Mouse (Mus musculus) heart, embryonic 11.5 days (tissue): ENCODE measurements around the gene Was. TPM values are rescaled to one million over a fixed set of nuclear protein-coding genes. Genes with fewer than 3 reads are reported as not detected.
A peak's percentile ranks its signal among the peaks of the same experiment; 100 is the strongest.
"Not testable (repeated sequence)": the region's sequence is repeated elsewhere in the genome, so short reads cannot be mapped to it uniquely, and the experiment has no call there.

Experiments
- ATAC-seq: fragments of 200-750 bp; cut with Nextera tagmentation; replicated peaks from 2 replicates; pipeline ENCODE4 v1.8.0; 2017; ENCODE audit warnings: moderate library complexity; ENCODE audit not compliant: insufficient number of reproducible peaks, low FRiP score, low TSS enrichment
- H3K27ac ChIP-seq: fragments of 300-500 bp; sonication (generic); 2 replicates; pipeline ENCODE4 v1.5.1; 2014; ENCODE audit warnings: mild to moderate bottlenecking, low read depth, low read length
- H3K27me3 ChIP-seq: fragments of 300-500 bp; sonication (generic); 2 replicates; pipeline ENCODE4 v1.6.1; 2014; ENCODE audit warnings: mild to moderate bottlenecking, low read length, mixed read lengths; ENCODE audit not compliant: control insufficient read depth, insufficient read depth
- H3K36me3 ChIP-seq: fragments of 300-500 bp; sonication (generic); 2 replicates; pipeline ENCODE4 v1.6.1; 2014; ENCODE audit warnings: mild to moderate bottlenecking, low read length, moderate library complexity, mixed read lengths; ENCODE audit not compliant: control insufficient read depth, insufficient read depth
- H3K4me1 ChIP-seq: fragments of 300-500 bp; sonication (generic); 2 replicates; pipeline ENCODE4 v1.6.1; 2014; ENCODE audit warnings: low read length; ENCODE audit not compliant: control insufficient read depth, insufficient read depth
- H3K4me2 ChIP-seq: fragments of 300-500 bp; sonication (generic); 2 replicates; pipeline ENCODE4 v1.6.1; 2014; ENCODE audit warnings: mild to moderate bottlenecking, moderate library complexity
- H3K4me3 ChIP-seq: fragments of 300-500 bp; sonication (generic); 2 replicates; pipeline ENCODE4 v1.5.1; 2014; ENCODE audit warnings: low read depth, low read length
- H3K9ac ChIP-seq: fragments of 300-500 bp; sonication (generic); 2 replicates; pipeline ENCODE4 v1.6.1; 2014; ENCODE audit warnings: mild to moderate bottlenecking, low read depth, low read length, moderate library complexity
- H3K9me3 ChIP-seq: fragments of 300-500 bp; sonication (generic); replicated peaks from 2 replicates; pipeline ENCODE4 v1.6.1; 2016; ENCODE audit warnings: low read length; ENCODE audit not compliant: control insufficient read depth
- WGBS: fragments of 180-500 bp; shearing (Covaris S2); extraction: QIAGEN DNeasy Blood & Tissue Kit; methylation state at CpG from one replicate; pipeline ENCODE4 v1.1.7; 2014; ENCODE audit not compliant: insufficient replicate concordance; 5-methylcytosine and 5-hydroxymethylcytosine counted together
- polyA plus RNA-seq: library from polyadenylated mRNA; unstranded; fragments of >200 nt; fragmentation: Nextera tagmentation; extraction: Ambion mirVana; gene quantifications from 2 replicates; pipeline ENCODE4 v1.2.1, GENCODE M21; 2014

Was gene
- polyA plus RNA-seq, 1 experiment from 2014 or later, result 0.43 TPM

GRCm38 (mm10) chrX:8115275-8115674, 25.0 kb upstream of the Was start:
- Histone ChIP-seq H3K27ac (no peak overlapping the region), H3K4me2 (no peak overlapping the region), H3K9ac (no peak overlapping the region), H3K4me3 (no peak overlapping the region), H3K36me3 (no peaks in the 10 kb centered on the region), H3K4me1 (no peaks in the 10 kb centered on the region), H3K9me3 (no peaks in the 10 kb centered on the region), H3K27me3 (no peaks in the 10 kb centered on the region)
- ATAC-seq, result no peak
- WGBS, result 64% methylated on average over 4 of the region's 4 CpGs

- H3K4me1 ChIP-seq, result no peaks in the 10 kb centered on the region
- WGBS, result 91% methylated on average over 3 of the region's 3 CpGs
- no peaks in the 10 kb centered on the region for H3K9me3 ChIP-seq
- H3K27ac ChIP-seq, result no peak overlapping the region
- ATAC-seq, result no peak
- H3K4me2 ChIP-seq, result no peak overlapping the region
- no peaks in the 10 kb centered on the region for H3K27me3 ChIP-seq
- H3K36me3 ChIP-seq, result no peaks in the 10 kb centered on the region
- no peak overlapping the region for H3K9ac ChIP-seq
- no peak overlapping the region for H3K4me3 ChIP-seq
These were observed 14.7 kb upstream of the Was start for GRCm38 (mm10) chrX:8105019-8105418.

- Histone ChIP-seq H3K27me3 (no peaks in the 10 kb centered on the region), H3K4me3 (no peak overlapping the region), H3K4me1 (no peaks in the 10 kb centered on the region), H3K36me3 (no peaks in the 10 kb centered on the region), H3K27ac (no peak overlapping the region), H3K9ac (no peak overlapping the region), H3K9me3 (no peaks in the 10 kb centered on the region), H3K4me2 (no peak overlapping the region)
- peak; percentile 84 for ATAC-seq
- WGBS, result 39% methylated on average over 7 of the region's 7 CpGs
These were observed 11.9 kb upstream of the Was start for GRCm38 (mm10) chrX:8102213-8102668.

GRCm38 (mm10) chrX:8101017-8101416, 10.7 kb upstream of the Was start:
- H3K4me2 ChIP-seq, result peak overlapping the region; percentile 16; the same call in 1 of the 2 replicates
- H3K9ac ChIP-seq, result no peak overlapping the region
- ATAC-seq, result no peak
- no peaks in the 10 kb centered on the region for H3K27me3 ChIP-seq
- H3K9me3 ChIP-seq, result no peaks in the 10 kb centered on the region
- no peak overlapping the region for H3K4me3 ChIP-seq
- no peak overlapping the region for H3K27ac ChIP-seq
- WGBS, result 22% methylated on average over 3 of the region's 3 CpGs
- no peaks in the 10 kb centered on the region for H3K4me1 ChIP-seq
- no peaks in the 10 kb centered on the region for H3K36me3 ChIP-seq

- Histone ChIP-seq H3K4me3 (no peak overlapping the region), H3K27ac (no peak overlapping the region), H3K9me3 (no peaks in the 10 kb centered on the region), H3K4me2 (no peak overlapping the region), H3K27me3 (no peaks in the 10 kb centered on the region), H3K9ac (no peak overlapping the region), H3K4me1 (no peaks in the 10 kb centered on the region), H3K36me3 (no peaks in the 10 kb centered on the region)
- no peak for ATAC-seq
- WGBS, result 60% methylated on average over 4 of the region's 4 CpGs
These were observed 9.1 kb upstream of the Was start for GRCm38 (mm10) chrX:8099435-8099834.

GRCm38 (mm10) chrX:8096787-8097242, 6.5 kb upstream of the Was start:
- WGBS, result 12% methylated on average over 19 of the region's 19 CpGs
- H3K4me2 ChIP-seq, result peak overlapping the region; percentile 58
- H3K4me3 ChIP-seq, result peak overlapping the region; percentile 38
- H3K27ac ChIP-seq, result peak overlapping the region; percentile 54; the same call in 1 of the 2 replicates
- peak overlapping the region; percentile 61; the same call in 1 of the 2 replicates for H3K9ac ChIP-seq
- H3K27me3 ChIP-seq, result no peaks in the 10 kb centered on the region
- H3K36me3 ChIP-seq, result no peaks in the 10 kb centered on the region
- H3K9me3 ChIP-seq, result no peaks in the 10 kb centered on the region
- peak; percentile 95 for ATAC-seq
- H3K4me1 ChIP-seq, result no peaks in the 10 kb centered on the region

GRCm38 (mm10) chrX:8096068-8096786, 5.9 kb upstream of the Was start:
- not testable (repeated sequence) for H3K27me3 ChIP-seq, H3K9me3 ChIP-seq, H3K36me3 ChIP-seq, H3K27ac ChIP-seq, H3K4me1 ChIP-seq, H3K9ac ChIP-seq
- ATAC-seq, result peak; percentile 93
- WGBS, result 13% methylated on average over 24 of the region's 48 CpGs
- H3K4me2 ChIP-seq, result peak overlapping the region; percentile 56
- H3K4me3 ChIP-seq, result peak overlapping the region; percentile 38

- WGBS, result 72% methylated on average over 10 of the region's 10 CpGs
- H3K4me3 ChIP-seq, result peak overlapping the region; percentile 33; the same call in 1 of the 2 replicates
- no peak overlapping the region for H3K9ac ChIP-seq
These were observed 5.2 kb upstream of the Was start for GRCm38 (mm10) chrX:8095546-8095945.

GRCm38 (mm10) chrX:8090954-8091347, 653 bp upstream of the Was start:
- H3K4me3 ChIP-seq, ATAC-seq, H3K36me3 ChIP-seq, H3K9ac ChIP-seq, H3K9me3 ChIP-seq, H3K4me2 ChIP-seq, H3K27me3 ChIP-seq, H3K27ac ChIP-seq, H3K4me1 ChIP-seq: not testable (repeated sequence)
- 79% methylated on average over 3 of the region's 5 CpGs for WGBS

More at GRCm38 (mm10) chrX:8095546-8095945, 5.2 kb upstream of the Was start:
- no peak for ATAC-seq
- Histone ChIP-seq H3K4me1 (no peaks in the 10 kb centered on the region), H3K4me2 (peak overlapping the region; percentile 56), H3K27me3 (no peaks in the 10 kb centered on the region), H3K36me3 (no peaks in the 10 kb centered on the region), H3K27ac (no peak overlapping the region), H3K9me3 (no peaks in the 10 kb centered on the region)
